Mouse (Mus musculus) kidney, embryonic 16.5 days (tissue): Measurements from ENCODE around the gene P4hb. TPM values are rescaled to one million over a fixed set of nuclear protein-coding genes. Genes with fewer than 3 reads are reported as not detected.

ENCODE experiments used
- ATAC-seq: fragments of 200-750 bp; cut with Nextera tagmentation; 2 replicates; pipeline ENCODE4 v1.8.0; 2017; ENCODE audit warnings: moderate TSS enrichment; ENCODE audit not compliant: low FRiP score, low TSS enrichment
- H3K27ac ChIP-seq: fragments of 300-500 bp; sonication (generic); 2 replicates; pipeline ENCODE4 v1.5.1; 2014; ENCODE audit warnings: low read length
- H3K27me3 ChIP-seq: fragments of 300-500 bp; sonication (generic); 2 replicates; pipeline ENCODE4 v1.6.1; 2014; ENCODE audit warnings: low read length, control low read depth, mixed read lengths; ENCODE audit not compliant: insufficient read depth
- H3K36me3 ChIP-seq: fragments of 300-500 bp; sonication (generic); 2 replicates; pipeline ENCODE4 v1.6.1; 2014; ENCODE audit warnings: low read length, control low read depth, mixed read lengths; ENCODE audit not compliant: insufficient read depth
- H3K4me1 ChIP-seq: fragments of 300-500 bp; sonication (generic); 2 replicates; pipeline ENCODE4 v1.6.1; 2014; ENCODE audit warnings: low read length, control low read depth, mixed read lengths; ENCODE audit not compliant: insufficient read depth
- H3K4me2 ChIP-seq: fragments of 300-500 bp; sonication (generic); replicated peaks from 2 replicates; pipeline ENCODE4 v1.6.1; 2014; ENCODE audit warnings: low read depth, low read length
- H3K4me3 ChIP-seq: fragments of 300-500 bp; sonication (generic); 2 replicates; pipeline ENCODE4 v1.5.1; 2014; ENCODE audit warnings: mild to moderate bottlenecking, low read length
- H3K9ac ChIP-seq: fragments of 300-500 bp; sonication (generic); replicated peaks from 2 replicates; pipeline ENCODE4 v1.6.1; 2014; ENCODE audit warnings: low read length
- H3K9me3 ChIP-seq: fragments of 300-500 bp; sonication (generic); 2 replicates; pipeline ENCODE4 v1.6.1; 2016; ENCODE audit warnings: low read length, control low read depth
- WGBS: fragments of 180-500 bp; shearing (Covaris S2); extraction: QIAGEN DNeasy Blood & Tissue Kit; methylation state at CpG from one replicate; pipeline ENCODE4 v1.1.7; 2014; 5-methylcytosine and 5-hydroxymethylcytosine counted together
- polyA plus RNA-seq: library from polyadenylated mRNA; unstranded; fragments of >200 nt; fragmentation: Nextera tagmentation; extraction: Ambion mirVana; gene quantifications from 2 replicates; pipeline ENCODE4 v1.2.1, GENCODE M21; 2015

P4hb gene
- polyA plus RNA-seq, 1 experiment from 2014 or later = 914 TPM

GRCm38 (mm10) chr11:120547469-120547868 is 25.6 kb downstream of the P4hb start:
- no peaks in the 10 kb centered on the region for H3K9me3 ChIP-seq
- peaks cover 32% of the 10 kb centered on the region for H3K4me1 ChIP-seq
- peak overlapping the region; percentile 40; the same call in 1 of the 2 replicates for H3K9ac ChIP-seq
- no peak overlapping the region for H3K4me2 ChIP-seq
- ATAC-seq = no peak
- H3K36me3 ChIP-seq = peaks cover 26% of the 10 kb centered on the region
- WGBS = 67% methylated on average over 2 of the region's 2 CpGs
- no peak overlapping the region for H3K27ac ChIP-seq
- H3K4me3 ChIP-seq = no peak overlapping the region
- no peaks in the 10 kb centered on the region for H3K27me3 ChIP-seq

- H3K27ac ChIP-seq = no peak overlapping the region
- WGBS = 90% methylated on average over 3 of the region's 3 CpGs
- H3K4me1 ChIP-seq = peaks cover 32% of the 10 kb centered on the region
- no peaks in the 10 kb centered on the region for H3K27me3 ChIP-seq
- H3K9me3 ChIP-seq = no peaks in the 10 kb centered on the region
- H3K9ac ChIP-seq = peak overlapping the region; percentile 9
- no peak for ATAC-seq
- H3K36me3 ChIP-seq = peaks cover 30% of the 10 kb centered on the region
- H3K4me2 ChIP-seq = no peak overlapping the region
- H3K4me3 ChIP-seq = no peak overlapping the region
Measured at GRCm38 (mm10) chr11:120545964-120546363, 27.1 kb downstream of the P4hb start.

- Histone ChIP-seq H3K27me3 (no peaks in the 10 kb centered on the region), H3K9ac (no peak overlapping the region), H3K4me2 (no peak overlapping the region), H3K4me3 (no peak overlapping the region), H3K27ac (no peak overlapping the region), H3K9me3 (no peaks in the 10 kb centered on the region), H3K36me3 (peaks cover 30% of the 10 kb centered on the region), H3K4me1 (peaks cover 40% of the 10 kb centered on the region)
- ATAC-seq = no peak
- 83% methylated on average over 6 of the region's 6 CpGs for WGBS
Measured at GRCm38 (mm10) chr11:120542376-120542775, 30.7 kb downstream of the P4hb start.

GRCm38 (mm10) chr11:120541907-120542306 is 31.1 kb downstream of the P4hb start:
- Histone ChIP-seq H3K36me3 (peaks cover 30% of the 10 kb centered on the region), H3K4me3 (no peak overlapping the region), H3K27ac (no peak overlapping the region), H3K9ac (no peak overlapping the region), H3K4me2 (no peak overlapping the region), H3K9me3 (no peaks in the 10 kb centered on the region), H3K4me1 (peaks cover 40% of the 10 kb centered on the region), H3K27me3 (no peaks in the 10 kb centered on the region)
- 48% methylated on average over 4 of the region's 4 CpGs for WGBS
- no peak for ATAC-seq

- H3K27me3 ChIP-seq = no peaks in the 10 kb centered on the region
- H3K36me3 ChIP-seq = peaks cover 24% of the 10 kb centered on the region
- H3K4me1 ChIP-seq = peaks cover 27% of the 10 kb centered on the region
- WGBS = 11% methylated on average over 10 of the region's 10 CpGs
- peak overlapping the region; percentile 63 for H3K9ac ChIP-seq
- H3K4me2 ChIP-seq = peak overlapping the region; percentile 33; the same call in 1 of the 2 replicates
- no peaks in the 10 kb centered on the region for H3K9me3 ChIP-seq
- peak overlapping the region; percentile 90 for H3K27ac ChIP-seq
- peak; percentile 93 for ATAC-seq
- no peak overlapping the region for H3K4me3 ChIP-seq
Measured at GRCm38 (mm10) chr11:120539285-120540014, 33.6 kb downstream of the P4hb start.

GRCm38 (mm10) chr11:120538955-120539284 is 34.1 kb downstream of the P4hb start:
- Histone ChIP-seq H3K9ac (peak overlapping the region; percentile 38), H3K27ac (peak overlapping the region; percentile 90), H3K4me1 (peaks cover 27% of the 10 kb centered on the region), H3K36me3 (peaks cover 19% of the 10 kb centered on the region), H3K4me3 (no peak overlapping the region), H3K4me2 (no peak overlapping the region), H3K9me3 (no peaks in the 10 kb centered on the region), H3K27me3 (no peaks in the 10 kb centered on the region)
- 40% methylated on average over 8 of the region's 8 CpGs for WGBS
- ATAC-seq = no peak

GRCm38 (mm10) chr11:120538485-120538884 is 34.6 kb downstream of the P4hb start:
- H3K36me3 ChIP-seq = peaks cover 14% of the 10 kb centered on the region
- H3K9me3 ChIP-seq = no peaks in the 10 kb centered on the region
- peaks cover 27% of the 10 kb centered on the region for H3K4me1 ChIP-seq
- no peaks in the 10 kb centered on the region for H3K27me3 ChIP-seq
- no peak overlapping the region for H3K4me2 ChIP-seq
- no peak for ATAC-seq
- peak overlapping the region; percentile 90 for H3K27ac ChIP-seq
- peak overlapping the region; percentile 38 for H3K9ac ChIP-seq
- 45% methylated on average over 3 of the region's 3 CpGs for WGBS
- H3K4me3 ChIP-seq = no peak overlapping the region

- Histone ChIP-seq H3K4me1 (peaks cover 36% of the 10 kb centered on the region), H3K4me3 (no peak overlapping the region), H3K27me3 (peaks cover 25% of the 10 kb centered on the region), H3K4me2 (no peak overlapping the region), H3K27ac (no peak overlapping the region), H3K9ac (no peak overlapping the region), H3K36me3 (no peaks in the 10 kb centered on the region), H3K9me3 (no peaks in the 10 kb centered on the region)
- no peak for ATAC-seq
- WGBS = 79% methylated on average over 3 of the region's 3 CpGs
Measured at GRCm38 (mm10) chr11:120535804-120536203, 37.2 kb downstream of the P4hb start.

GRCm38 (mm10) chr11:120535145-120535544 is 37.9 kb downstream of the P4hb start:
- no peak overlapping the region for H3K4me3 ChIP-seq
- no peaks in the 10 kb centered on the region for H3K9me3 ChIP-seq
- H3K4me2 ChIP-seq = no peak overlapping the region
- no peak overlapping the region for H3K9ac ChIP-seq
- H3K4me1 ChIP-seq = peaks cover 37% of the 10 kb centered on the region
- H3K36me3 ChIP-seq = no peaks in the 10 kb centered on the region
- 74% methylated on average over 3 of the region's 3 CpGs for WGBS
- no peak for ATAC-seq
- peaks cover 29% of the 10 kb centered on the region for H3K27me3 ChIP-seq
- H3K27ac ChIP-seq = no peak overlapping the region

- 82% methylated on average over 8 of the region's 8 CpGs for WGBS
- Histone ChIP-seq H3K4me1 (peaks cover 26% of the 10 kb centered on the region), H3K36me3 (no peaks in the 10 kb centered on the region), H3K9ac (no peak overlapping the region), H3K9me3 (no peaks in the 10 kb centered on the region), H3K4me2 (no peak overlapping the region), H3K4me3 (no peak overlapping the region), H3K27ac (no peak overlapping the region), H3K27me3 (peaks cover 40% of the 10 kb centered on the region)
- no peak for ATAC-seq
Measured at GRCm38 (mm10) chr11:120534093-120534492, 39.0 kb downstream of the P4hb start.
